Mouse (Mus musculus) common myeloid progenitor, adult 5-6 weeks (primary cell): ENCODE data around the gene Lhx3. TPM values are rescaled to one million over a fixed set of nuclear protein-coding genes. Genes with fewer than 3 reads are reported as not detected.

Source experiments
- ATAC-seq: replicated peaks from 2 replicates; pipeline ENCODE4 v1.8.0; 2016; ENCODE audit warnings: low read depth, mild to moderate bottlenecking, moderate TSS enrichment, inconsistent platforms; ENCODE audit not compliant: poor library complexity, severe bottlenecking
- total RNA-seq: library from RNA; stranded (forward); fragments of 200-1000, 187-1606 nt; gene quantifications from 2 replicates; pipeline ENCODE4 v1.2.3, GENCODE M21; 2017

The Lhx3 gene
- total RNA-seq = not detected in 2 replicates

DNA sequence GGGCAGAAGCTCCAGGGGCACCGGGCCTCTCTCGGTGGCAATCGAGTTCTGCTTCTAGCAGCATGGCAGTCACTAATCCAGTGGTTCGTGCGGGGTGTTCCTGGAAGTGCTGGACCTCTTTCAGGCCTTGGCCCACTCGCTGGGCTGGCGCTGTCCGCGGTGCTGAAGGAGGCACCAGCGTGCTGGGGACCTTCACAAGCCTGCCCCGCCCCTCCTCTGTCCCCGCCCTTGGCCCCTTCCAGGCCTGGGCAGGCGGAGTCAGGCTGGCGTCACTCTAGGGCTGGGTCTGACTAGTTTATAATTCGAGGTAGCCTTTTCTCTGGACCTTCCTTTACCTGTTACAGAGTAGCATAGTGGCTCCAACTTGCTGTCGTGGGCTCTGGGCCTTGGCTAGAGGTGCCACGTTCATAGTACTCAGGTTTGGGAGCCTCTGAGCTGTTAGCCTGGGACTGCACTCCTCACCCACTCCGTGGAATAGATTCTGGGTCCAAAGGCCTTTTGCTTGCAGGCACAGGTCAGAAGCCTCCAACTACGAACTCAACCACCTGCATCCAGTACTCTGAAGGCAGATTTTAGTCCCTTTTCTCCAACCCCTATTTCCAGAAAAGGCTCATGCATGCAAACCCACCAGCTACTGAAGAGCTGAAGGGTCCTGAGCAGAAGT, at the start of gene Lhx3:
Lhx3 (minus strand) TSS at position 164 of the 664 bp plus-strand sequence.
- ATAC-seq = peak; percentile 91

DNA sequence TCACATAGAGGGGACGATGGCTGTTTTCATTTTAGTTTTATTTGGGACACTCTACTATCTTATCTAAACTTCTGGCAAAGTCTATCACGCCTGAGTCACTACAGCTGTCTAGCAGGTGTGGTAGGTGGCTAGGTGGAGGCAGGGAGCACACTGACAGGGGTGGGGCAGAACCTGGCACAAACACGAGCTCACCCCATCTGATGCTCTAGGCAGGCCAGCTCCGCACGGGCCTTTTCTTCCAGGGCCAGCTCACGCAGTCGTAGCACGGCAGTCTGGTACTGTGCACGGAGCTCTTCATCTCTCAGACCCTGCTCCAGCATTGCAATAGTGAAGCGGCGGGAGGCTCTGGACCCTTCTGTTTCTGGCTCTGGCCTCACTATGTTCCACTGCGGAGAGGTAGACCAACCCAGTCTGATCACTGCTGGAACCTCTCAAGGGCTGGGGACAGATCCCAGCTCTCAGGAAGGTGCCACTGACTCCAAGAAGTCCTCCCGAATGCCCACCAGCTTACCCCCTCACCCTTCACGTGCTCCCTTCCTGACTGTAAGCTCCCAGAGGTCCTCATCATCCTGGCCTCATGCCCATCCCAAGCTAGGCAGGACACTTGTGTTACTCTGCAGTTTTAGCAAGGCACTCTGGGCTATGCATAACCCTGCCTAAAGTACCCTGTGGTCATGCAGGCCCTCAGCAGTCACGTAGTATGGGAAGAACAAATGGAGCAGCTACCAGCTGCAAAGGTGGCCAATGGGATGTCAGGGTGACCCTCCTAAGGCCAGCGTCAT, 49.4 kb upstream of the Lhx3 start:
- ATAC-seq = no peak

DNA sequence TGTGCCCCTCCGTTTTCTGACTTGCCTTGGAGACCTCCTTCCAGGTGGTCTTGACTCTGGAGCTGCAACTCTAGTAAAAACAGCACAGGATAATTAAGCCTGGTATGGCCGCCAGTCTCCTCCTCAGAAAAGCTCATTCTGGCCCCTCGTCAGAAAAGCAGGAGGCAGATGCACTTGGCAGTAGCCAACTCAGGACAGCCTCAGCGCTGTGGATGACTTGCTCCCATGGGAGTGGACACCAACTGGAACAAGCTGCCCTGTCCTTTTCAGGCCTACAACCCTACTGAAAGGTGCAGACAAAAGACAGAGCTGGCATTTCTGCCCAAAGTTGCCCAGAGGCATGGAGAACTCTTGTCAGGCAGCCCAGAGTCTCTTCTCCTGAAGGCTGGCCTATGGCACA, 46.7 kb upstream of the Lhx3 start:
- no peak for ATAC-seq

DNA sequence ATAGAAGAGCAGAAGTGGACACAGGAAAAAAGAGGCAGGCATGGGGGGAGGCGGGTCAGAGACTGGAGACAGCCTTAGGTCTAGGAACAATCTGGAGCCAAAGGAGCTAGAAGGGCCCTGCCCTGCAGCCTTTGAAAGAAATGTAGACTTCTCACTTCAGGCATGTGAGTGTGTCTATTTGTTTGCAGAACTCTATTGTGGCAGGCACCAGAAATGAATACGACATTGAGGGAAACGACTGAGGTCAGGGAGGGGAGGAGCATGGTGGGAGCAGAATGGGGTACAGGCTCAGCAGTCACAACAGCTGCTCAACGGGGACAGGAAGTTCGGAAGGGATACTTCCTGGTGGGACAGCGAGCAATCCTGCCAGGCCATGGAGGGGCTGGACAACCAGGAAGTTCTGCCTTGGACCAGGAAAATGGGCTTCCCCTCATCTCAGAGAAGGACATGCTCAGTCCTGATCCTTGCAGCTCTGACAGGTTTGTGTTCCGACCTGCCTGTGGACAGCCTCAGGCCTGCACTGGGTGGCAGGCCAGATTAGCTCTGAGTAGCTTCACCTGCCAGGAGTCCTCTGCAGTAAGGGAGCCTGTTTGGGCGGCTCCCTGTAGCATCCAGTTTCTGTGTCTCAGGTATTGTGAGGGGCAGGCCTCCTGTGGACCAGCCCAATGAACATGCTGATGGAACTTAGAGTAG, 44.6 kb upstream of the Lhx3 start:
- ATAC-seq = 0 out of 2 replicates have a peak, but pooled peaks have one; percentile 25

DNA sequence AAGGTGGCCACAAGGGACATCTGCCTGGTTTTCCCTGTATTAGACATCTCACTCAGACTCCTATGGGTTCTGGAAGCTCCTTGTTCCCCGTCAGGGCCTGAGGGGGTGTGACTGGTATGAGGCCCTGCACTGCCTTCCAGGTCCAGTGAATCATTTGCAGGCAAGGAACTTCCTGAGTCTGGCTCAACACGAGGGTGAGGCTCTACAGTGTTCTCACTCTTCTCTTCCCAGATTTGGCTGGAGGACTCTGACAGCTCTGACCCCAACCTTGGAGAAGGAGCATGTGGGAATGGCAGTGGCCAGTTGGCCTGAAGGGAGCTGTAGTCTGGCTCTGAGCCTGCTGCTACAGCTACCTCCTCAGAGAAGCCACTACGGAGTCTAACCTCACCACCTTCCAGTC, 39.4 kb upstream of the Lhx3 start:
- ATAC-seq = no peak

DNA sequence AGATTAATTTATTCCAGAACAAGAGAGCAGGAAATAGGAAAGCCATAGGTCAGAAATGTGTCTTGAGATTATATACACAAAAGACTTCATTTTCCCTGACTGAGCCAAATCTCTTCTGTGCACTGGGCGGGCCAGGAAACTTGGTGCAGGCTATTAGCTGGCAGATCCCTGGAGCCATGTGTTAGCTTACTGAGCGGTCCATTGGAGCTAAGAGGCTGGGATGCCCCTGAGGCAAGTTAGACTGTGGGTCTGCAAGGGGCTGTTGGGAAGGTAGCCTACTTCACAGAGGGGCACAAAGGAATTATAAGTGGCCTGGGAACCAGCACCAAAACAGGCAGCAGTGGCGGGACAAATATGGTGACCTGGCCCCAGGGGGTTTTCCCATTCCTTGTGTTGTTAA, 32.8 kb upstream of the Lhx3 start:
- no peak for ATAC-seq

DNA sequence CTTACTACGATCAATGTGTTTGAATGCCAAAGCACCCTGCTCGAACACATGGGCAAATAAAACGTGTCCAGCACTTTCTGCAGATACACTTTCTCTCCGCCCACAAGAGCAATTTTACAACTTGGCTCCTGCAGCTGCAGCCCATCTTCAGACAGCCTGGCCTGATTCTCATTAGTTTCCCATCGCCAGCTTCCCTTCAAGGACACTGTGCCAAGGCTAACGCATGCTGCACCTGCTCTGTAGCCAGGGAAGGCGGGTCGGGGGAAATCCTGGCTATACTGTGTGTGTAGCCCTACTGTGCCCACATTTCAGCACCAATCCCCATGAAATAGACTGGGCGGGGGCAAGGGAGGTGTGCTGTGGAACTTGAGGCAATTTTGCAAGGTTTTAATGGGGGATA, 32.2 kb upstream of the Lhx3 start:
- ATAC-seq = no peak

DNA sequence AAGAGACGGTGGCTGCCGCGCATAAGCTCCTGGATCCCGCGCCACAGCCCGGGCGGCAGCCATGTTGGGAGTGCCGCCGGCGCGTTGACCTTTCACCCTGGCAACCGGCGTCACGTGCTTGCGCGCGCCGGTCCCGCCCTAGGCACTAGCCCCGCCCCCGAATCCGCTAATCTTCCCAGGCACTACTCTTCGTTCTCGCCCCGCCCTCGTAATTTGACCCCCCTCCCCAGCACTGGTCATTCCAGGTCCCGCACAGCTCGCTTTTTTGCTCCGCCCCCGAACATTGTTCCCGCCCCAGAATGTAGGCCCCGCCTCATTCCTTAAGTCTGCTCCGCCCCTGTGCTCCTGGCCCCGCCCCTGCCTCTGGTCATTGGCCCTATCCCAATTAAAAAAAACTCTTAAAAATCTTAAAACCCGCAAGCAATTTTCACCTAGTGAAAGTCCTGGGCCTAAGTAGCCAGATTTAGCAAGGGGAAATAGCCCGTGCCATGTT, 29.2 kb upstream of the Lhx3 start, which contains the start of gene Qsox2:
Qsox2 (minus strand) TSS at position 236 of the 493 bp plus-strand sequence.
- ATAC-seq = peak; percentile 87

DNA sequence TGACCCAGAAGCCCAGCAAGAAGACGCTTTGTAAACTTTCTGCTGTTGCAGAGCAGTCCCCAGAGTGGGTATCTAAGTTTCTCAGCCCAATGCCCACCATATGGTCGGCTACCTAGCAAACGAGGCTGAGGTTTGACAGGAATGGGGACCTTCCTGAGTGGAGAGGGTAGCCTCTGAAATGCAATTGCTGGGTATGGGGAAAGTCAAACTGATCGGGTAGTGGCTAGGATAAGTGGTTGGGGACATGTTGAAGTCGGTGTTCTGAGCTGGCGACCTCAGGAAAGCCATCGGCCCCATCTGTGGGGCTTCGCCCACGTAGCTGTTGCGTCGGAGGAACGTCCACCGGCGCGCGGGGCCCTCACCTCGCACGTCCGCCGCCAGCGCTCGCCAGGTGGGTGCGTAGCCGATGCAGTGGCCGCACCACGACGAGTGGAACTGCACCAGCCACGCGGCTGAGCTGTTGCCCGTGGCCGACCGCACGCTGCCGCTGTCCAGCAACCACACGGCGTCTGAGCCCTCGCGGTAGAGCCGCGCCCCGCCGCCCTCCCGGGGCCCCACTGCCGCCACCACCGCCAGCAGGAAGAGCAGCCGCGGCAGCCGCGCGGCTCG, 28.7 kb upstream of the Lhx3 start:
- 0 out of 2 replicates have a peak, but pooled peaks have one; percentile 25 for ATAC-seq

DNA sequence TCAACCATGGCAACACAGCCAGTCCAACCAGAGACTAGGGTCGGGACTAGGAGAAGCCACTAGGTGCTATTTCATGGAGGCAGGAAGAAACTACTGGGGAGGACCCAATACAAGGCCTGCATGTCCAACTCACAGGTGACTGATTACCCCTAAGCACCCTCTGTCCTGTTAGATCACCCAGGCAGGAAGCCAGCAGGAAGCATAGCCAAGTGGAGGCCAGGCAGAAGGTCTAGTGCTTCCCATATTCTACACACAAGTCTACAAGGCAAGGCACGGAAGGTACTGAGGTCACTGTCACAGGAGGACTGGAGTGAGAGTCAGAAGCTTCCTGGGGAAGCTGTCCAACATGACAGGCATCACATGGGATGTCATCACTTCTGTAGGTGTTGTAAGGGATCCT, 26.7 kb upstream of the Lhx3 start:
- no peak for ATAC-seq

DNA sequence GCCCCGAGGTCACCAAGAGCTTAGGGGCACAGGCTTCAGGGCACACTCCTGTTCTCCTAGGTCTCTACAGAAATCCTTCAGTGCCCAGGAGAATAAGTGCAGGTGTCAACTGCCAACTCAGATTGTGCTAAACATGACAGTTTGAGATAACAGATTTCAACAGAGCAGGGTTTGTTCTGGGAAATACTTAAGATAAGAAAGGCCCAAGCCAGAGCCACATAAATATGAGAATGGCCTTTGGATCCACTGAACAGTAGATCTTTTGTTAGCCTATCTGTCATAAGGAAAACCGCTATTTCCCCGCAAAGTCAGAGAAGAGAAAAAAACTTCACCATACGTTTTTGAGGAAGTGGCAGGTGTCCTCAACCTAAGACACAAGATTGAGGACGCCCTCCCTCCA, 26.2 kb upstream of the Lhx3 start:
- no peak for ATAC-seq

DNA sequence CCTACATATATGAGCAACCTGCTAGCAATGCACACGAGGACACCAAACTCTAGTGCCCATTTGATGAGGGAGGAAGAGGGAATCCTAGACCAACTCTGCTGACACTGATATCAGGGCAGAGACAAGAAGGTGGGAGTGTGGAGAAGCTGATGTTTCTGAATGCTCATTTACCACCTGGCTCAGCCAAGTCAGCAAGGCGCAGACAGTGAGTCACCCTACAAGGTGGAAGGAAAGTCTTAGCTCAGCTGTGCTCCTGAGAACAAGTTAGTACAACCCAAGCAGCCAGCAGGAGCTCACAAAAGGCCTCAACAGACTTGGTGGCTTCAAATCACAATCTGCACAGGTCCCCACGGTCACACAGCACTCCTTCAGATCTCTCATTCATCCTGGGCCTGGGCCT, 23.3 kb upstream of the Lhx3 start:
- no peak for ATAC-seq

DNA sequence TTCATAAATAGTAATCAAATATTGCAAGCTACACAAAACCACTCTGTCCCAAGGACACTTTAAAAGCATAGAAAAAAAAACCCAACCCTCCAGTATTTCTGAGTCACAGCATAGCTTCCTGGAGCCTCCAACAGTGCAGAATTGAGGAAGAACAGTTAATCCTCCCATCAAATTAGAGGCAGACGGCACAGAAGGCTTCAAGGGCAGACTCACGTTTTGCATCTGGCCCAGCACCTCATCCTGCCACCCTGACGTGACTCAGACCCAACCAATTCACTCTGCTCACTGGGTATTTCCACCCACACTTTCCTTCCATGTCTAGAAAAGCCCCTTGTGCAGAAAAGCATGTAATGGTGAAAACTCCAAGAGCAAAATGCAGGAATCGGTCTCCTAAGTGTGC, 22.2 kb upstream of the Lhx3 start:
- no peak for ATAC-seq

DNA sequence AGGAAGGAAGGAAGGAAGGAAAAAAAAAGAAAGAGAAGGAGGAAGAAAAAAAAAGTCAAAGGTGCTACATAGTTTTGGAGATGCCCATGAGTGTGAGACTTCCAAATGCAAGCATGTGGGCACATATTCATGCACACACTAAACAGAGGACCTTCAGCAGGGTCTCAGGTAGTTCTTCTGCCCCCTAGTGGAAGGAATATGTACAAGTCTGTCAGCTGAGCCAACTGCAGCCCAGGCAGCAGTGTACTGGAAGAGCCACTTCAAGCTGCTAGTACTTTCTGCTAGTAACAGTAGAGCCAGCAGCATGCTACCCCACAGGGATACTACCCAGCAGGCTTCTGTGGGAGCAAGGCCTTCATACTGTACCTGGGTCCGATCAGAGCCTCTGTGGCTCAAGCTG, 19.7 kb upstream of the Lhx3 start:
- peak; percentile 95 for ATAC-seq

DNA sequence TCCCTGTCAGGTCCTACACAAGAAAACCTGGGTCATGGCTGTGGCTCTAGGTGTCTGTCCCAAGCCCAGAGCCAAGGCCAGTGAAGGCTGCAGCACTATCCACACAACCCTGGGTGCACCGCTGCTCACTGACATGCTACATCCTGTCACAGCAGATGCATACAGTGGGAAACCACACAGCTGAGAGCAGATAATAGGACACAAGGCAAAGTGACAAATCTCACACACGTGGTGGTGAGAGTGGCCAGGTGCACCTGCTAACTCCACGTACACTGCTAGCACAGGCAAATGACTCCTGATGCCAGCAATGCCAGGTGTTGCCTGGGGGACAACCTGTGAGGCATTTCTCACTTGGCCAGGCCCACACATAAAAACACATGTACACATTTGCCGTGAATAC, 17.2 kb upstream of the Lhx3 start:
- no peak for ATAC-seq

DNA sequence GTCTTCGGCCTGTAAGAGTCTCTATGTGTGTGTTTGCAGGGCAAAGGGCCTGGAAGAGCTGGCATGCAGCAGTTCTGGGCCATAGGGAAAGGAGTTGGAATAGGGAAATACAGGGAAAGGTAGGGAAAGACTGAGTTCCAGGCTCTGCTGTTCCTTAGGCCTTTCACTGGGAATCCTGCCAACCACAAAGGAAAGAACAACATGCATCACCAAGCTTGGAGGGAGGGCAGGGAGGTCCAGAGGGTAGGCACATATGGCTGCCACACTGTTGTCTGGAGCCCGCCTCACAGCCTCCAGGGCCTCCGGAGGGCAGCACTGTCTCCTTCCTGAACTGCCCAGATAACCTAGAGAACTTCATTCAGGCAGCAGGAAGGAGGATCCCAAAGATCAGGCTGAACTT, 15.9 kb upstream of the Lhx3 start:
- no peak for ATAC-seq

DNA sequence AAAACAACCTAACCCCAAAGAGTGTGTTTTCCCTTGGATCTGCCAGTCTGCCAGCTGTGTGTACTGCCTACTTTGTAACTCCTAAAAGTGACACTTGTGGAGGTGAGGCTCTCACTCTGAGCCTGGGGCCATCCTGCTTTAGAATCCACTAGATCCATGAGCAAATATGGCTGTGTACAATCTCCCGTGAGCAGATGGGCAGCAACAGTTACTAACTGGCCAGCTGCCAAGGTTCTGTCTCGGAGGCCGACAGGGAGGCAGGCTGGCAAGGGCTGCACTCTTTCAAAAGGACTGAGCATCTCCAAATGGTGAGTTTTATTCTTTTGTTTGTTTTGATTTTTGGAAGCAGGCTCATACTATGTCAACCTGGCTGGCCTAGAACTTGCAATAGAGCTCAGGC, 6.4 kb upstream of the Lhx3 start:
- ATAC-seq = no peak

DNA sequence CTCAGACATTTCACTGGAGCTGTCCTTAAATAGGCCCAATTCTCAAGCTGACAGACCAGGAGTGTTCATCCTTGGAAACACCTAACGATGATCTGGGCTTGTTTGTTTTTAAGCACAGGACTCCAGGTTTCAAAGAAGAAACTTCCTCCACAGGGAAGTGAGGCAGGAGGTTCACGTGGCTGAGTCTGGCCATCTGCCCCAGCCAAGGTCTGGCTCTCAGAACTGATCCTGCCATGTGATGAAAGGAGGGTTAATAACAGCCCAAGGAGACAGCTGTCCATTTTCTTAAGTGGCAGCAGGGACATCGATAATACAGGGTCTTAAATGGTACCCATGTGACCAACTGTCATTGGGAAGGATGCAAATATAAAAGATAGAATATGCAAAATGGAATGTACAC, 1.5 kb upstream of the Lhx3 start:
- ATAC-seq = no peak

DNA sequence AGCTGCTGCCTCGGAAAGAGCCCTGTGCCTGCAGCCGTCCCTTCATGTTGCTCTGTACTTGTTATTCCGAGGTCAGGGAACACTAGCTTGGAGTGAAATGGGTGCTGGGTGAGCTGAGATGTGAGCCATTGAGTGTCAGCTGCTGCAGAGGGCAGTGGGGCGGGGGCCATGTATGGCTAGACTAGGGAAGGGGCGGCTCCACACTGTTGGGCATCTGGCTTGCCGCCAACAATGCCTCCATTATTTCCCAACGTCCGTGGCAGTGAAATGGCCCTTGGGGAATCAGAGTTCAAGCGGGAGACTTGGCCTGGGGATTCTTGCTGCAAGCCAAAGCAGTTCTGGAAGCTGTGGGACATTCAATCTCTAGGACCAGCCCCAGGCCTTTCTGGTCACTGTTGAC, 530 bp downstream of the Lhx3 start:
- ATAC-seq = no peak

DNA sequence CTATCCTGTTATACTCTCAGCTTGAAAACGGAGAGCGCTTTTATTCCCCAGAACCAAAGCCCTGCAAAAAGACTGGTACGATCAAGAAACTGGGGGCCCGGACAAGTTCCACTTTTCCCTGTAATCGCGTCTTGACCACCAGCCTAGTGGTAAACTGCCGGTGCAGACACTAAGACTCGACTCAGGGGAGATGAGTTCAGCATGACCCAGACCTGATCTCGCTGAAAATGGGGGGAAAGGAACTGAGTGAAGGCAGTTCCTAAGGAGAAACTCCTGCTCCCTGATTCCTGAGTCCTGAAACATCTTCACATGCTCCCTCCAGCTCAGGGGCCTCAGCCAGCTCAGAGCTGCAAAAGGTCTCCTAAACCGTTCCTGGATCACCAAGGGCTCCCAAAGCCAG, 2.3 kb downstream of the Lhx3 start:
- no peak for ATAC-seq

DNA sequence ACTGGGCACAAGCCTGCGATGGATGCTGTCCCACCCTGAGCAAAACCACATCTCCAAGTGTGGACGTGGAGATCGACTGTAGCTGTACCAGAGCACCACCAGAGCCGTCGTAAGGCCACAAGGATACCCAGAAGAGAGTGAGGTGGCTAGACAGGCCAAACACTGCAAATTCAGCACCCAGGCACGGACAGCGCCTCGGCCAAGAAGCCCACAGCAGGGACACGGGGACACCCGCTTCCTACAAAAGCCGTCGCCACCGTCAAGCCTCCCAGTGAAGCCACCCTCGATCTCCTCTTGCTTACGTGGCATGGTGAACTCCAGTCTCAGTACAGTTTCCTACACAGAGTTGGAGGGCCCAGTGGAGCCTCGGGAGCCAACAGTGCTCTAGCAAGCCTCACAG, 3.0 kb downstream of the Lhx3 start:
- peak; percentile 51 for ATAC-seq
